Mouse (Mus musculus) olfactory bulb, adult 2 months (tissue): ENCODE results near the gene Plekho2.

ENCODE experiments used
- CTCF ChIP-seq: fragments of 200-500 bp; IDR thresholded peaks from 2 replicates; pipeline ENCODE4 v1.5.1; 2012; ENCODE audit warnings: low read depth, mild to moderate bottlenecking, low read length, moderate library complexity; ENCODE audit not compliant: insufficient read depth
- POLR2A ChIP-seq: fragments of 200-500 bp; IDR thresholded peaks from 2 replicates; pipeline ENCODE4 v1.6.1; 2012; ENCODE audit warnings: mild to moderate bottlenecking, low read depth, low read length, moderate library complexity; ENCODE audit not compliant: insufficient read depth

DNA sequence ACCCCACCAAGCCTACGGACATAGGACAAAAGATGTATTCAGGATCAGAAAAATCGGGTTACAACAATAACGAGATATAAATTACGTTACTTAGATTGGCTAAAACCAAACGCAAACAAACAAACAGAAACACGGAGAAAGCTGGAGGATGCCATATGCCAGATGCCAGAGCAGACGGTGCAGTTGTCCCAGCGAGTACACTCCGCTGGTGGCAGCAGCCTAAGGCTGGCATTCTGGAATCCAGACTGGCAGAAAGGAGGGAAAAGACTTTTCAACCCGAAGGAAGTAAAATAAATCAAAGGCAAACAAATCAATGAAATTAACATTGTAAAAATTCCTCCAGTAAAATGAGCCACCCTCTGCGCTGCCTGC lies 59.3 kb downstream of the Plekho2 start:
- TF ChIP-seq POLR2A = no peak
- no peak for TF ChIP-seq CTCF
